Mouse (Mus musculus) adrenal gland (tissue): ENCODE measurements around the gene Rassf7.

Experiments
- microRNA-seq, 2 experiments: library from miRNA; unstranded; fragments of <30 nt; microRNA quantifications; one replicate each; pipeline ENCODE4; 2019

The Rassf7 gene

Small RNAs within 50 kb of the gene (microRNA-seq; reads per million reads assigned to microRNA genes)
- gene Mir210: 179 to 300 reads per million in 2 experiments
